Comparison of ENCODE assay signal across 10 mouse cellular contexts in the genomic region with DNA sequence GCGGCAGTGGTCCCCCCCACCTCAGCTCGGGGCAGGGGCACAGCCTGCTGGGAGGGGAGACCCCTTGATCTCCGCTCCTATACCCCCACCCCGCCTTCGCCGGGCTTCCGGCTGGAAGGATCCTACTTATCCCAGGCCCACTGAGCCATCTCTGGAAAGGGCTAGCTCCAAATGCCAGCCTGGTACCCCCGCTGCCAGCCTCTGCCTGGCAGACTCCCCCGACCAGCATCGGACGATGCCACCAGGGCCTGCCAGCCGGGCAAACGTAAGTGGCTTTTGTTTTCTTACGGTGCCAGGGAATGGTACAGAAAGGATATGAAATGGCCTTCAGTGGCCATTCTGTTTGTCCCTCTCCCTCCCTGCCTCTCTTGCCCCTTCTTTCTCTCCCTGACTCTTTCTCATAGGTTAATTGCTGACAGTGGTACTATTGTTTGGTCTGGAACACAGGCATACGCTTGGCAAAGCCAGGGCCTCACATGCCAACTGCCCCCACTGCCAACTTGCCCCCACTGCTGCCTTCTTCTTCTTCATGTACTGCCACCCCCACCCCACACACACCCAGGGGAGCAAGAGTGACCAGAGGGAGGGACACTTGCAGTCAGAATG. TPM values are rescaled to one million over a fixed set of nuclear protein-coding genes. Genes with fewer than 3 reads are reported as not detected.
DNase-seq lines count a peak whose midpoint lies in the region; ATAC-seq lines count a peak whose summit lies in the region.
"Had no signal": no experiment of that assay in that cellular context is flagged by ENCODE, and none has a peak within 500 bp of the region (broad histone marks: within the 10 kb centered on the region; RNA-seq: fewer than 3 reads in every experiment).

No protein-coding gene starts in this region.

- H3K4me2 ChIP-seq in forebrain, embryonic 11.5 days (ENCODE audit: low read depth, low read length, severe bottlenecking) = no peak overlapping the region
- H3K4me2 ChIP-seq in hindbrain, embryonic 12.5 days (replicated peaks) = no peak overlapping the region
- H3K4me2 ChIP-seq in midbrain, embryonic 15.5 days = no peak overlapping the region
- H3K4me2 ChIP-seq: midbrain, embryonic 12.5 days had no signal

- peaks cover 86% of the 10 kb centered on the region for H3K36me3 ChIP-seq in forebrain, embryonic 10.5 days (replicated peaks)
- H3K36me3 ChIP-seq in forebrain, embryonic 11.5 days (ENCODE audit: control insufficient read depth, insufficient read depth, low read length) = no peaks in the 10 kb centered on the region; the same call in 1 of the 2 replicates
- peaks cover 52% of the 10 kb centered on the region for H3K36me3 ChIP-seq in hindbrain, embryonic 12.5 days
- peaks cover 11% of the 10 kb centered on the region; the same call in 1 of the 2 replicates for H3K36me3 ChIP-seq in midbrain, embryonic 15.5 days (replicated peaks)

- peaks cover 41% of the 10 kb centered on the region for H3K4me1 ChIP-seq in forebrain, embryonic 10.5 days
- H3K4me1 ChIP-seq in forebrain, embryonic 11.5 days (replicated peaks; ENCODE audit: control insufficient read depth, insufficient read depth, low read length) = no peaks in the 10 kb centered on the region; the same call in 1 of the 2 replicates
- H3K4me1 ChIP-seq in hindbrain, embryonic 12.5 days = peaks cover 18% of the 10 kb centered on the region
- peaks cover 9% of the 10 kb centered on the region; the same call in 1 of the 2 replicates for H3K4me1 ChIP-seq in midbrain, embryonic 15.5 days

- no peak overlapping the region for H3K4me3 ChIP-seq in forebrain, embryonic 10.5 days
- H3K4me3 ChIP-seq in forebrain, embryonic 11.5 days (ENCODE audit: low read depth, low read length) = no peak overlapping the region
- no peak overlapping the region for H3K4me3 ChIP-seq in hindbrain, embryonic 12.5 days
- no peak overlapping the region for H3K4me3 ChIP-seq in midbrain, embryonic 15.5 days
- H3K4me3 ChIP-seq: midbrain, embryonic 12.5 days had no signal

- 88% methylated on average over 15 of the region's 15 CpGs for WGBS in forebrain, embryonic 10.5 days
- WGBS in forebrain, embryonic 11.5 days = 89% methylated on average over 14 of the region's 15 CpGs
- 89% methylated on average over 15 of the region's 15 CpGs for WGBS in hindbrain, embryonic 12.5 days
- 85% methylated on average over 15 of the region's 15 CpGs for WGBS in midbrain, embryonic 15.5 days

- H3K27me3 ChIP-seq in forebrain, embryonic 10.5 days (ENCODE audit: poor library complexity, severe bottlenecking) = no peaks in the 10 kb centered on the region
- H3K27me3 ChIP-seq in forebrain, embryonic 11.5 days (ENCODE audit: control insufficient read depth, insufficient read depth, low read length) = no peaks in the 10 kb centered on the region
- no peaks in the 10 kb centered on the region for H3K27me3 ChIP-seq in hindbrain, embryonic 12.5 days
- H3K27me3 ChIP-seq in midbrain, embryonic 15.5 days (replicated peaks) = no peaks in the 10 kb centered on the region
- H3K27me3 ChIP-seq: midbrain, embryonic 12.5 days had no signal

- intact Hi-C loops in left cerebral cortex, postnatal 4 days (cut with DNase I) = no loop called here
- intact Hi-C loops in left cerebral cortex, postnatal 10 days (cut with DNase I) = no loop called here

- no peak for ATAC-seq in forebrain, embryonic 11.5 days (replicated peaks; ENCODE audit: low FRiP score)
- ATAC-seq in hindbrain, embryonic 12.5 days (ENCODE audit: low FRiP score) = no peak
- 0 out of 2 replicates have a peak, but pooled peaks have one; percentile 32 for ATAC-seq in midbrain, embryonic 15.5 days (replicated peaks)

- DNase-seq in forebrain, embryonic 10.5 days (ENCODE audit: extremely low spot score, low spot score) = no peak
- DNase-seq in forebrain, embryonic 11.5 days (ENCODE audit: low spot score) = no peak
- peak; percentile 72 for DNase-seq in left cerebral cortex, postnatal 4 days
- DNase-seq in left cerebral cortex, postnatal 10 days (ENCODE audit: extremely low spot score in 1 of 2, low spot score in 2 of 2) = no peak
- no peak for DNase-seq in B cell, adult 2 months
- DNase-seq in urinary bladder, adult 2 months (ENCODE audit: low spot score) = no peak
- DNase-seq: thymus, adult 18-20 months had no signal

- peak overlapping the region; percentile 69; the same call in 1 of the 2 replicates for H3K27ac ChIP-seq in forebrain, embryonic 10.5 days
- no peak overlapping the region for H3K27ac ChIP-seq in forebrain, embryonic 11.5 days (ENCODE audit: low read depth, low read length)
- peak overlapping the region; percentile 23; the same call in 1 of the 2 replicates for H3K27ac ChIP-seq in hindbrain, embryonic 12.5 days
- peak overlapping the region; percentile 45; the same call in 1 of the 2 replicates for H3K27ac ChIP-seq in midbrain, embryonic 15.5 days

- H3K9ac ChIP-seq in forebrain, embryonic 11.5 days (ENCODE audit: low read length) = no peak overlapping the region
- peak overlapping the region; percentile 32; the same call in 1 of the 2 replicates for H3K9ac ChIP-seq in hindbrain, embryonic 12.5 days
- H3K9ac ChIP-seq in midbrain, embryonic 15.5 days = no peak overlapping the region
- H3K9ac ChIP-seq: midbrain, embryonic 12.5 days had no signal

- H3K9me3 ChIP-seq in forebrain, embryonic 10.5 days = peaks cover 3% of the 10 kb centered on the region; the same call in 1 of the 2 replicates
- H3K9me3 ChIP-seq in forebrain, embryonic 11.5 days (ENCODE audit: control insufficient read depth, low read length) = no peaks in the 10 kb centered on the region
- H3K9me3 ChIP-seq in hindbrain, embryonic 12.5 days (replicated peaks) = no peaks in the 10 kb centered on the region
- H3K9me3 ChIP-seq in midbrain, embryonic 15.5 days = no peaks in the 10 kb centered on the region
- H3K9me3 ChIP-seq: midbrain, embryonic 12.5 days had no signal

RNA-seq across cellular contexts. Expression of a gene that starts 23.3 kb away (rescaled TPM):
- 13.6 and 13.7 TPM in 2 replicates for polyA plus RNA-seq in forebrain, embryonic 10.5 days (2016; fragmentation: Nextera tagmentation; extraction: Ambion mirVana)
- 25.3 and 25.7 TPM in 2 replicates for polyA plus RNA-seq in forebrain, embryonic 11.5 days (2014; fragmentation: Nextera tagmentation; extraction: Ambion mirVana)
- 10 to 100 TPM; 52.0 to 56.3 TPM for total RNA-seq in left cerebral cortex, postnatal 4 days (2021)
- 10 to 100 TPM; 27.3 to 28.6 TPM for total RNA-seq in left cerebral cortex, postnatal 10 days (2021)
- polyA plus RNA-seq in hindbrain, embryonic 12.5 days (2016; fragmentation: Nextera tagmentation; extraction: Ambion mirVana) = 17.0 and 19.8 TPM in 2 replicates
- polyA plus RNA-seq in midbrain, embryonic 15.5 days (2015; fragmentation: Nextera tagmentation; extraction: Ambion mirVana) = 16.2 and 17.1 TPM in 2 replicates
- polyA plus RNA-seq in urinary bladder, adult 2 months (2012; rRNA removed) = 11.6 and 13.1 TPM in 2 replicates

RNA-seq across cellular contexts. Expression of a gene that starts 38.4 kb away (rescaled TPM):
- polyA plus RNA-seq in forebrain, embryonic 10.5 days (2016; fragmentation: Nextera tagmentation; extraction: Ambion mirVana) = 38.5 and 38.8 TPM in 2 replicates
- 44.7 and 51.0 TPM in 2 replicates for polyA plus RNA-seq in forebrain, embryonic 11.5 days (2014; fragmentation: Nextera tagmentation; extraction: Ambion mirVana)
- total RNA-seq in left cerebral cortex, postnatal 4 days (2021) = 100 to 1,000 TPM; 103 to 109 TPM
- 10 to 100 TPM; 78.7 to 82.2 TPM for total RNA-seq in left cerebral cortex, postnatal 10 days (2021)
- polyA plus RNA-seq in hindbrain, embryonic 12.5 days (2016; fragmentation: Nextera tagmentation; extraction: Ambion mirVana) = 47.6 and 49.1 TPM in 2 replicates
- polyA plus RNA-seq in midbrain, embryonic 15.5 days (2015; fragmentation: Nextera tagmentation; extraction: Ambion mirVana) = 44.3 and 45.4 TPM in 2 replicates
- 80.1 and 92.2 TPM in 2 replicates for polyA plus RNA-seq in urinary bladder, adult 2 months (2012; rRNA removed)
